Mouse (Mus musculus): ENCODE measurements around the gene Olfr873. TPM values are rescaled to one million over a fixed set of nuclear protein-coding genes. Genes with fewer than 3 reads are reported as not detected.
"Not testable (repeated sequence)": the region's sequence is repeated elsewhere in the genome, so short reads cannot be mapped to it uniquely, and the experiment has no call there.

Gene Olfr873
- polyA plus RNA-seq (2014; fragmentation: Nextera tagmentation; extraction: Ambion mirVana): not detected in 2 replicates

DNA sequence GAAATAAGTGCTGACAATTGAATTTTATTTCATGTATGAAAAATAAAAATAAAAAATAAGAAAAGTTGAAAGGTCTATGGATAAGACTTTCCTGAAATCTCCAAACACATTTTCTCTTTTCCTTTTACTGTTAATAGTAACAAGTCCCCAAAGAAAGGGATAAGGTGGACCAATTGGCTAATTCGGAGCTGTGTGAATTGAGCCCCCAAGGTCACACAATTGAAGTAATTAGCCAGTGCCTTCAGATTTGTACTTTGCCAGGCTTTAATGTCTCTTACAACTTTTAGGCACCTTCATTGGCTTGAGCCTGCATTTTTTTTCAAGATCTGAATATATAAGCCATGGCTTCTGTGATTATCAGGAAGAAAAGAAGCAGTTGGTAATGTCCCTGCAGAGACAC is at the start of gene Olfr873:
Gene Olfr873 (plus strand): TSS at position 301 of the 400 bp plus-strand sequence.
- 74% methylated on average over 1 of the region's 1 CpGs for WGBS

GRCm38 (mm10) chr9:20282051-20282450 is 16.3 kb upstream of the Olfr873 start, which contains the start of gene Olfr39:
Gene Olfr39, plus strand, starts transcription at chr9:20282351.
- H3K9me3 ChIP-seq (ENCODE audit: control insufficient read depth, low read length): peaks cover 3% of the 10 kb centered on the region; the same call in 1 of the 2 replicates
- no peak within 1 kb of the TSS for H3K4me3 ChIP-seq (ENCODE audit: low read depth, low read length)
- H3K27me3 ChIP-seq (replicated peaks; ENCODE audit: control insufficient read depth, insufficient read depth, low read length): no peaks in the 10 kb centered on the region
- ATAC-seq (ENCODE audit: low read depth) (no peak), DNase-seq (ENCODE audit: low spot score) (no peak)
- no peak within 1 kb of the TSS for H3K27ac ChIP-seq (replicated peaks; ENCODE audit: low read depth, low read length)
- no peaks in the 10 kb centered on the region for H3K36me3 ChIP-seq (ENCODE audit: control insufficient read depth, insufficient read depth, low read length)
- no peak within 1 kb of the TSS for H3K4me2 ChIP-seq (ENCODE audit: low read depth, low read length)
- 75% methylated on average over 1 of the region's 1 CpGs for WGBS
- no peak within 1 kb of the TSS for H3K9ac ChIP-seq (ENCODE audit: low read depth, low read length)
- no peaks in the 10 kb centered on the region for H3K4me1 ChIP-seq (ENCODE audit: control insufficient read depth, insufficient read depth, low read length)

More for the DNA sequence above, at the start of gene Olfr873:
- no peaks in the 10 kb centered on the region for H3K9me3 ChIP-seq (ENCODE audit: control insufficient read depth, low read length)
- no peak within 1 kb of the TSS for H3K4me3 ChIP-seq (ENCODE audit: low read depth, low read length)
- H3K36me3 ChIP-seq (ENCODE audit: control insufficient read depth, insufficient read depth, low read length): no peaks in the 10 kb centered on the region
- no peaks in the 10 kb centered on the region for H3K27me3 ChIP-seq (replicated peaks; ENCODE audit: control insufficient read depth, insufficient read depth, low read length)
- H3K9ac ChIP-seq (ENCODE audit: low read depth, low read length): no peak within 1 kb of the TSS
- H3K27ac ChIP-seq (replicated peaks; ENCODE audit: low read depth, low read length): no peak within 1 kb of the TSS
- ATAC-seq (ENCODE audit: low read depth): no peak
- no peak for DNase-seq (ENCODE audit: low spot score)
- H3K4me2 ChIP-seq (ENCODE audit: low read depth, low read length): no peak within 1 kb of the TSS
- H3K4me1 ChIP-seq (ENCODE audit: control insufficient read depth, insufficient read depth, low read length): no peaks in the 10 kb centered on the region

DNA sequence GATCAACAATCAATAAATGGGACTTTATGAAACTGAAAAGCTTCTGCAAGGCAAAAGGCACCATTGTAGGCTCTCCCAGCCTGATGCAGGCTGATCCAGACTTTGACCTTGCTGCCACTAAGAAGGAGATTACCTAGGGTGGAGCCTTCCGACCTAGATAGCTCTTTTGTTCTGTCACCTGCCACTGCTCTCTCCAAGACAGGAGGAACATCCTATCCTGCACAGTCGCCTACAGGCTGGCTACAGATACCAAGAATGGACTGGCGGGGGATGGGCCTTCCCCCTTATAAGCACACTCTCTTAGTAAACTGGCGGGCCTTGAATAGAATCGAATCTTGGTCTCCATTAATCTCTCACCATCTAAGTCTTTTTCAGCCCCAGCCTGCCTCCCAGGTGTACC is 2.8 kb upstream of the Olfr873 start:
- H3K36me3 ChIP-seq (ENCODE audit: control insufficient read depth, insufficient read depth, low read length); H3K4me1 ChIP-seq (ENCODE audit: control insufficient read depth, insufficient read depth, low read length); H3K4me2 ChIP-seq (ENCODE audit: low read depth, low read length); H3K27me3 ChIP-seq (replicated peaks; ENCODE audit: control insufficient read depth, insufficient read depth, low read length); H3K9ac ChIP-seq (ENCODE audit: low read depth, low read length); DNase-seq (ENCODE audit: low spot score); ATAC-seq (ENCODE audit: low read depth); H3K27ac ChIP-seq (replicated peaks; ENCODE audit: low read depth, low read length); H3K9me3 ChIP-seq (ENCODE audit: control insufficient read depth, low read length); H3K4me3 ChIP-seq (ENCODE audit: low read depth, low read length): not testable (repeated sequence)
- 69% methylated on average over 5 of the region's 5 CpGs for WGBS

- DNase-seq (ENCODE audit: low spot score): no peak
- Histone ChIP-seq H3K9me3 (ENCODE audit: control insufficient read depth, low read length) (no peaks in the 10 kb centered on the region), H3K27me3 (replicated peaks; ENCODE audit: control insufficient read depth, insufficient read depth, low read length) (no peaks in the 10 kb centered on the region), H3K9ac (ENCODE audit: low read depth, low read length) (no peak within 1 kb of the TSS), H3K27ac (replicated peaks; ENCODE audit: low read depth, low read length) (no peak within 1 kb of the TSS), H3K4me2 (ENCODE audit: low read depth, low read length) (no peak within 1 kb of the TSS), H3K36me3 (ENCODE audit: control insufficient read depth, insufficient read depth, low read length) (no peaks in the 10 kb centered on the region), H3K4me1 (ENCODE audit: control insufficient read depth, insufficient read depth, low read length) (no peaks in the 10 kb centered on the region), H3K4me3 (ENCODE audit: low read depth, low read length) (no peak within 1 kb of the TSS)
- no peak for ATAC-seq (ENCODE audit: low read depth)
These were observed 37.7 kb downstream of the Olfr873 start, which contains the start of gene Olfr18 for GRCm38 (mm10) chr9:20335994-20336393. Gene Olfr18, minus strand, starts transcription at chr9:20336094.

- Histone ChIP-seq H3K4me3 (ENCODE audit: low read depth, low read length) (no peak overlapping the region), H3K36me3 (ENCODE audit: control insufficient read depth, insufficient read depth, low read length) (peaks cover 49% of the 10 kb centered on the region), H3K4me2 (ENCODE audit: low read depth, low read length) (no peak overlapping the region), H3K9ac (ENCODE audit: low read depth, low read length) (no peak overlapping the region), H3K27me3 (replicated peaks; ENCODE audit: control insufficient read depth, insufficient read depth, low read length) (no peaks in the 10 kb centered on the region), H3K27ac (replicated peaks; ENCODE audit: low read depth, low read length) (no peak overlapping the region), H3K9me3 (ENCODE audit: control insufficient read depth, low read length) (peaks cover 10% of the 10 kb centered on the region), H3K4me1 (ENCODE audit: control insufficient read depth, insufficient read depth, low read length) (no peaks in the 10 kb centered on the region)
- DNase-seq (ENCODE audit: low spot score) (no peak), ATAC-seq (ENCODE audit: low read depth) (no peak)
- WGBS: 87% methylated on average over 4 of the region's 4 CpGs
These were observed 50.2 kb downstream of the Olfr873 start for GRCm38 (mm10) chr9:20348501-20348900.

Other genes with a start within 250 kb of the Olfr873 start
- gene Olfr867, start 241.0 kb upstream of the Olfr873 start, polyA plus RNA-seq (2014; fragmentation: Nextera tagmentation; extraction: Ambion mirVana): not detected in 2 replicates
- 0.06 TPM in 1 of 2 replicates, not detected in the other for gene Olfr868, start 199.9 kb upstream of the Olfr873 start, polyA plus RNA-seq (2014; fragmentation: Nextera tagmentation; extraction: Ambion mirVana)
- gene Olfr869, start 169.5 kb upstream of the Olfr873 start, polyA plus RNA-seq (2014; fragmentation: Nextera tagmentation; extraction: Ambion mirVana): not detected in 2 replicates
- gene Olfr870, start 124.5 kb upstream of the Olfr873 start, polyA plus RNA-seq (2014; fragmentation: Nextera tagmentation; extraction: Ambion mirVana): not detected in 2 replicates
- not detected in 2 replicates for gene Olfr871, start 86.3 kb upstream of the Olfr873 start, polyA plus RNA-seq (2014; fragmentation: Nextera tagmentation; extraction: Ambion mirVana)
- gene Olfr872, start 61.4 kb upstream of the Olfr873 start, polyA plus RNA-seq (2014; fragmentation: Nextera tagmentation; extraction: Ambion mirVana): not detected in 2 replicates
- not detected in 2 replicates for gene Olfr39, start 16.2 kb upstream of the Olfr873 start, polyA plus RNA-seq (2014; fragmentation: Nextera tagmentation; extraction: Ambion mirVana)
- gene Olfr18, start 37.6 kb downstream of the Olfr873 start, polyA plus RNA-seq (2014; fragmentation: Nextera tagmentation; extraction: Ambion mirVana): not detected in 2 replicates
- gene Zfp560, start 86.6 kb downstream of the Olfr873 start, polyA plus RNA-seq (2014; fragmentation: Nextera tagmentation; extraction: Ambion mirVana): 32.7 and 40.1 TPM in 2 replicates
- 19.6 and 26.1 TPM in 2 replicates for gene Zfp26, start 161.6 kb downstream of the Olfr873 start, polyA plus RNA-seq (2014; fragmentation: Nextera tagmentation; extraction: Ambion mirVana)
- gene Zfp426, start 194.2 kb downstream of the Olfr873 start, polyA plus RNA-seq (2014; fragmentation: Nextera tagmentation; extraction: Ambion mirVana): 25.6 and 26.1 TPM in 2 replicates
- gene Zfp266, start 222.9 kb downstream of the Olfr873 start, polyA plus RNA-seq (2014; fragmentation: Nextera tagmentation; extraction: Ambion mirVana): 80.9 and 90.5 TPM in 2 replicates